Comparison of ENCODE assay signal across 30 mouse cellular contexts in the genomic region with DNA sequence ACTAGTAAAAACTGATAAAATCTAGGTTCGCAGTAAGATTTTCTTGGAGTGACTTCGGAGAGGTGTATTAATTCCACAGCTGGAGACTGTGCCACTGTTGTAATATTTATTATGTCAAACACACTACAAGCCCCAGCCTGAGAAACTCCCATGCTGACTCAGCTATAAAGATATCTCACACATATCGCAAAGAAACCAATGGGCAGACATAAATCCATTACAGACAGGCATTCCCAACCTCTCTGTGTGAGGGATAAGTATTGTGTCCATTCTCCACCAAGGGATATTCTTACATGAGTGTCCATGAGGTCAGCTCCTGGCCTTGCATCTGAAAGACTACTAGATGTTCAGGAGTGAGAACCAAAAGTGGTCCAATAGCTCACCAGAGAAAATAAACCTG. TPM values are rescaled to one million over a fixed set of nuclear protein-coding genes. Genes with fewer than 3 reads are reported as not detected.
DNase-seq lines count a peak whose midpoint lies in the region; ATAC-seq and TF ChIP-seq lines count a peak whose summit lies in the region.
"Had no signal": no experiment of that assay in that cellular context is flagged by ENCODE, and none has a peak within 500 bp of the region (broad histone marks: within the 10 kb centered on the region; RNA-seq: fewer than 3 reads in every experiment).

No protein-coding gene starts in this region.

- H3ac ChIP-seq in myocyte (ENCODE audit: control insufficient read depth, insufficient read length): no peak overlapping the region

- H3K27ac ChIP-seq in heart, embryonic 13.5 days (replicated peaks): peak overlapping the region; percentile 45; the same call in 1 of the 2 replicates
- H3K27ac ChIP-seq in lung, embryonic 16.5 days (ENCODE audit: low read length): peak overlapping the region; percentile 12; the same call in 1 of the 2 replicates
- H3K27ac ChIP-seq in ES-E14 (ENCODE audit: insufficient read depth, low read depth, low read length, poor library complexity, severe bottlenecking): no peak overlapping the region
- H3K27ac ChIP-seq: forebrain, embryonic 13.5 days; limb, embryonic 12.5 days; midbrain, embryonic 12.5 days had no signal

- H3K4me2 ChIP-seq in heart, embryonic 13.5 days: peak overlapping the region; percentile 1; the same call in 1 of the 2 replicates
- H3K4me2 ChIP-seq in lung, embryonic 16.5 days (ENCODE audit: low read depth, low read length): no peak overlapping the region
- H3K4me2 ChIP-seq in myocyte (ENCODE audit: low read depth): peak overlapping the region; percentile 57
- H3K4me2 ChIP-seq: forebrain, embryonic 13.5 days; heart, embryonic 11.5 days; limb, embryonic 12.5 days; liver, embryonic 11.5 days; midbrain, embryonic 12.5 days had no signal

- no peak overlapping the region for H3K9ac ChIP-seq in heart, embryonic 13.5 days
- H3K9ac ChIP-seq in lung, embryonic 16.5 days (ENCODE audit: low read length): no peak overlapping the region
- H3K9ac ChIP-seq in ES-E14 (ENCODE audit: insufficient read depth, low read depth, low read length, poor library complexity, severe bottlenecking): no peak overlapping the region
- H3K9ac ChIP-seq: forebrain, embryonic 13.5 days; limb, embryonic 12.5 days; midbrain, embryonic 12.5 days had no signal

- no peak overlapping the region for H3K4me3 ChIP-seq in heart, embryonic 13.5 days
- H3K4me3 ChIP-seq in lung, embryonic 16.5 days (ENCODE audit: low read length): no peak overlapping the region
- H3K4me3 ChIP-seq in lung, adult 2 months (replicated peaks; ENCODE audit: extremely low read depth, low read depth, low read length): no peak overlapping the region
- no peak overlapping the region for H3K4me3 ChIP-seq in ES-E14 (ENCODE audit: insufficient read depth in 1 of 2, low read depth in 1 of 2, low read length in 2 of 2, poor library complexity in 1 of 2, severe bottlenecking in 1 of 2)
- H3K4me3 ChIP-seq in myocyte: no peak overlapping the region
- H3K4me3 ChIP-seq: forebrain, embryonic 13.5 days; limb, embryonic 12.5 days; megakaryocyte, embryonic 14.5 days; midbrain, embryonic 12.5 days had no signal

- WGBS in heart, embryonic 13.5 days: 67% methylated on average over 3 of the region's 3 CpGs
- WGBS in lung, embryonic 16.5 days: 68% methylated on average over 3 of the region's 3 CpGs
- 72% methylated on average over 3 of the region's 3 CpGs for WGBS in lung, adult 2 months

- H3K9me3 ChIP-seq in heart, embryonic 13.5 days: no peaks in the 10 kb centered on the region
- H3K9me3 ChIP-seq in lung, embryonic 16.5 days (ENCODE audit: control insufficient read depth, low read length): no peaks in the 10 kb centered on the region
- no peaks in the 10 kb centered on the region for H3K9me3 ChIP-seq in ES-E14 (ENCODE audit: control insufficient read depth, insufficient read depth, low read depth, low read length)
- H3K9me3 ChIP-seq: forebrain, embryonic 13.5 days; limb, embryonic 12.5 days; midbrain, embryonic 12.5 days had no signal

- DNase-seq in heart, adult 18-20 months: no peak
- no peak for DNase-seq in lung, adult 2 months
- DNase-seq in ES-E14 (ENCODE audit: low read depth, low spot score): no peak
- no peak for DNase-seq in right cerebral cortex, postnatal 14 days
- DNase-seq: thymus, postnatal 4 days had no signal

- peaks cover 47% of the 10 kb centered on the region for H3K27me3 ChIP-seq in heart, embryonic 13.5 days (replicated peaks)
- H3K27me3 ChIP-seq in lung, embryonic 16.5 days (ENCODE audit: control insufficient read depth, insufficient read depth, low read depth, low read length): peaks cover 31% of the 10 kb centered on the region
- no peaks in the 10 kb centered on the region for H3K27me3 ChIP-seq in myocyte (ENCODE audit: control insufficient read depth, insufficient read depth, insufficient read length)

- no peak for TF ChIP-seq POLR2A in lung, adult 2 months (IDR thresholded peaks at IDR 0.05; ENCODE audit: borderline replicate concordance, extremely low read depth, low read depth, low read length)
- no peak for TF ChIP-seq POLR2A in myocyte (IDR thresholded peaks at IDR 0.05; ENCODE audit: insufficient read length, low read depth)

- H3K4me1 ChIP-seq in heart, embryonic 13.5 days: peaks cover 36% of the 10 kb centered on the region
- peaks cover 15% of the 10 kb centered on the region for H3K4me1 ChIP-seq in lung, embryonic 16.5 days (replicated peaks; ENCODE audit: control insufficient read depth, insufficient read depth, low read length)
- peaks cover 2% of the 10 kb centered on the region for H3K4me1 ChIP-seq in lung, adult 2 months (ENCODE audit: control insufficient read depth, insufficient read depth, low read length)
- no peaks in the 10 kb centered on the region for H3K4me1 ChIP-seq in ES-E14 (ENCODE audit: control insufficient read depth in 2 of 2, insufficient read depth in 2 of 2, low read length in 2 of 2, poor library complexity in 1 of 2)

- ATAC-seq in heart, embryonic 13.5 days (ENCODE audit: extremely low read depth, insufficient number of reproducible peaks, low FRiP score, low TSS enrichment): no peak
- ATAC-seq in lung, embryonic 16.5 days (ENCODE audit: low read depth): 0 out of 2 replicates have a peak, but pooled peaks have one; percentile 21
- ATAC-seq: intestine, postnatal 0 days had no signal

- no peak for TF ChIP-seq CTCF in lung, adult 2 months (IDR thresholded peaks at IDR 0.05; ENCODE audit: insufficient read depth, low read length)

- H3K36me3 ChIP-seq in heart, embryonic 13.5 days: no peaks in the 10 kb centered on the region
- H3K36me3 ChIP-seq in lung, embryonic 16.5 days (ENCODE audit: control insufficient read depth, insufficient read depth, low read length): no peaks in the 10 kb centered on the region
- H3K36me3 ChIP-seq in ES-E14 (ENCODE audit: control insufficient read depth, insufficient read depth, low read length, poor library complexity, severe bottlenecking): no peaks in the 10 kb centered on the region
- no peaks in the 10 kb centered on the region for H3K36me3 ChIP-seq in myocyte (ENCODE audit: control insufficient read depth, insufficient read depth)
- H3K36me3 ChIP-seq: limb, embryonic 12.5 days; midbrain, embryonic 12.5 days had no signal

- in situ Hi-C loops in ES-E14 (cut with MboI; ENCODE audit: low sequenced_read_pairs in 2 of 2, unreplicated experiment in 2 of 2): no loop called here

- no peaks in the 10 kb centered on the region for H3K79me2 ChIP-seq in myocyte (ENCODE audit: control insufficient read depth, insufficient read depth)

TF ChIP-seq in ES-E14, 5 proteins besides CTCF, POLR2A, EP300 and RAD21:
- 0 out of 2 replicates have a peak, but pooled peaks have one; percentile 48 for TF ChIP-seq MAFK (IDR thresholded peaks at IDR 0.05; ENCODE audit: insufficient read depth, low read depth, low read length)
- TF ChIP-seq CHD2 (IDR thresholded peaks at IDR 0.05; ENCODE audit: low read depth, low read length): no peak

TF ChIP-seq in myocyte, 11 proteins besides CTCF, POLR2A, EP300 and RAD21:
- TF ChIP-seq USF1 (IDR thresholded peaks at IDR 0.05; ENCODE audit: low read depth) (no peak), TCF3 (IDR thresholded peaks at IDR 0.05; ENCODE audit: insufficient read length, low read depth) (no peak), MYOG (IDR thresholded peaks at IDR 0.05; ENCODE audit: control insufficient read depth in 1 of 3, insufficient read depth in 1 of 3, insufficient read length in 2 of 3, low read depth in 2 of 3) (no peak), MYOD1 (IDR thresholded peaks at IDR 0.05; ENCODE audit: control insufficient read depth in 1 of 3, insufficient read length in 2 of 3, low read depth in 2 of 3) (no peak), MAX (IDR thresholded peaks at IDR 0.05; ENCODE audit: low read depth) (no peak)

RNA-seq across cellular contexts. Expression of a gene that starts 4.7 kb away (rescaled TPM):
- polyA plus RNA-seq in heart, embryonic 13.5 days (2015; fragmentation: Nextera tagmentation; extraction: Ambion mirVana): not detected in 2 replicates
- not detected for total RNA-seq in heart, adult 18-20 months (2021)
- polyA plus RNA-seq in lung, embryonic 16.5 days (2015; fragmentation: Nextera tagmentation; extraction: Ambion mirVana): not detected in 2 replicates
- not detected in 2 replicates for polyA plus RNA-seq in lung, adult 2 months (2012; rRNA removed)
- not detected in 2 replicates for total RNA-seq in ES-E14 (2012; rRNA removed)
- not detected for polyA plus RNA-seq in myocyte (2012; fragmentation: generic; extraction: Trizol)
- total RNA-seq: common myeloid progenitor, adult 5-6 weeks; gastrocnemius, postnatal 10 days; heart, postnatal 10 days; monocyte, adult 5-6 weeks had no signal
- polyA plus RNA-seq: C2C12; embryonic facial prominence, embryonic 14.5 days; forebrain, embryonic 13.5 days; gonadal fat pad, adult 2 months; heart, embryonic 11.5 days; hindbrain, embryonic 11.5 days; intestine, postnatal 0 days; limb, embryonic 12.5 days; liver, embryonic 11.5 days; liver, embryonic 16.5 days; lung, postnatal 0 days; neural tube, embryonic 11.5 days; small intestine, adult 2 months; stomach, embryonic 14.5 days; testis, adult 2 months; thymus, postnatal 0 days had no signal
